Mouse (Mus musculus) brain, embryonic 14.5 days (tissue): ENCODE data around the gene I830077J02Rik.

Experiments used
- CTCF ChIP-seq: fragments of 200-500 bp; IDR thresholded peaks from 2 replicates; pipeline ENCODE4 v1.5.1; 2012; ENCODE audit warnings: inconsistent platforms, mild to moderate bottlenecking, moderate library complexity, borderline replicate concordance; ENCODE audit not compliant: insufficient read depth, insufficient read length; ENCODE audit errors: extremely low read depth
- POLR2A ChIP-seq: fragments of 200-500 bp; IDR thresholded peaks from 2 replicates; pipeline ENCODE4 v1.6.1; 2012; ENCODE audit warnings: mild to moderate bottlenecking, inconsistent platforms, borderline replicate concordance; ENCODE audit not compliant: poor library complexity, insufficient read depth, insufficient read length, severe bottlenecking; ENCODE audit errors: extremely low read depth

GRCm38 (mm10) chr3:105877252-105877803 is 55.1 kb downstream of the I830077J02Rik start:
- no peak for TF ChIP-seq CTCF
- no peak for TF ChIP-seq POLR2A
